Mouse (Mus musculus) layer of hippocampus, adult 9-11 months (tissue): ENCODE measurements around the gene Pole4.

Source experiments
- DNase-seq: peaks from one replicate; pipeline ENCODE4 v3.0.0; 2022

The Pole4 gene

DNA sequence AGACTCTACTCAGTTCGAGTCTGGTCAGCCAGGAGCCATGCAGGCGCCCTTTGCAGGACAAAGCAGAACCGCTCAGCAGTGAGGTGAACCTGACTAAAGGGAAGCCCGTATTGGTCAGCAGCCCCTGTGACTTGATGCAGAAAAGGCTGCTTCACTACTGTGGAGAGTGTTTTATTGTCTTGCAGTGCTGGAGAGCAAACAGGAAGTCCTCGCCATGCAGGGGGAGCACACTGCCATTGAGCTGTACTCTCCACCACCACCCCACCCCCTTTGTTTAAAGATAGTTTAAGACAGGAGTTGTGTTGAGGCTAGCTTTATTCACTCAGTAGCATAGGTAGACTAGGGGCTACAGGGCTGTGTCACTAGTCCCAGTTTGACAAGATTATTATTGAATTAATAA is at the start of gene Pole4:
Gene Pole4 (minus strand): TSS at position 145 of the 400 bp plus-strand sequence.
- no peak for DNase-seq

DNA sequence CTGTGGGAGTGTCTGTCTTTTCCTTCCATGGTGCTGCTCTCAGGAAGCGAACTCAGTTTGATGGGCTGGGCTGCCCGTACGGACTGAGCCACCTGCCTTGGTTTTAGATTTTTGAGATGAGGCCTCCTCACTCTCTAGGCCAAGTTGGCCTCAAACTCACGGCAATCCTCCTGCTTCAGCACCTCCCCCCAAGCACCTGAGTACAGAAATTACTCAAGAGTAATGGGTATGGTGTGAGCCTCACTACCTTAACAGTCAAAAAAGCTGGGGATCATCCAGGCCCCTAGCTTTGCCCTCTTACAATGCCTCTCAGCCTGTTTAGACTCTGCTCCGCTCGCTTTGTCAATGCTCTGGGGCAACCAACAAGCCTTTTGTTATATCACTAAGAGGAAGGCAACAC is 49.6 kb upstream of the Pole4 start:
- no peak for DNase-seq

DNA sequence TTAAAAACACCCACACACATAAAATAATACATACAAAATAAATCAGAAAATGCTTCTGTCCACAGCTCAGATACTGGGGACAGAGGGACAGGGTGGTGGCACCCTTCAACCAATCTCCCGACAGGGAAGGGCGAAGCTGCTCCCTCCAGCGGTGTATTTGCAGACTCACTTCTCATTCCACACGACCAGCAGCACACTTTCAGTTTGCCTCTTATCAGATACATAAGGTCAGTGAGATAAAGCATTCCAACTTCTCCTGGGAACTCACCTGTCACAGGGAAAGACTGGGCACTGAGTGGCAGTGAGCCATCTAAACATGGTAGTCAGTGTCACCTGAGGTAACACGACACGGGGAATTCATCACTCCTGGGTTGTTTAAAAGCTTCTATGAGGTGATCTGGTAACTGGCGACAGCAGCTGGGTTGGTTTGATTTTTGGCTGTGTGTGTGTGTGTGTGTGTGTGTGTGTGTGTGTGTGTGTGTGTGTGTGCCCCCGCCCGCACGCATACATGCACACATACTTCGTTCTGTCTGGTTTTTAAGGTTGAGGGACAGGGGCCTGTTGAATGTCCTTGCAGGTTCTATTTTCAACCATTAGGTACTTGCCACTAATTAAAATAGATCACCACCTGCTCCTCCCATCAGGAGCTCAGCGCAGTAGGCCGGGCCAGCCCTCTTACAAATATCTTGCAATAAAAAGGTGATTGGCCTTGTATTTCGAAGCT is 48.6 kb upstream of the Pole4 start:
- DNase-seq: no peak

DNA sequence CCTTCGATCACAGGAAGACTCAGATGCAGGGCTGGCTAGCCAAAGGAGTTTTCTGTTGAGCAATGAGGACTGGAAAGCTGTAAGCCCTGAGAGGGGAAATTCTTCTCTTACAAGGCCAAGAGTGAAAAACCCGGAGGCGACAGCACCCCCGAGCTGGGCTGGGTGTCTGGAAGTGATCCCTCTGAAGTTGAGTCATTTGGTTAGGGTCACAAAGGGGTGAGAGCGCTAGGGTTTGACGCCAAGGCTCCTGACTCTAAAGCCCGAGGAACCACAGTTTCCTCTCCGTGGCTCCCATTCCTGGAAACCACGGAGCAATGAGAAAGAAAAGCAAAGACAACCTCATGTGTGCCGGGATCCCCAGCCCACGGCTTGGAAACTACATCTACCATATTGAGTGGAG is 47.9 kb upstream of the Pole4 start:
- no peak for DNase-seq

DNA sequence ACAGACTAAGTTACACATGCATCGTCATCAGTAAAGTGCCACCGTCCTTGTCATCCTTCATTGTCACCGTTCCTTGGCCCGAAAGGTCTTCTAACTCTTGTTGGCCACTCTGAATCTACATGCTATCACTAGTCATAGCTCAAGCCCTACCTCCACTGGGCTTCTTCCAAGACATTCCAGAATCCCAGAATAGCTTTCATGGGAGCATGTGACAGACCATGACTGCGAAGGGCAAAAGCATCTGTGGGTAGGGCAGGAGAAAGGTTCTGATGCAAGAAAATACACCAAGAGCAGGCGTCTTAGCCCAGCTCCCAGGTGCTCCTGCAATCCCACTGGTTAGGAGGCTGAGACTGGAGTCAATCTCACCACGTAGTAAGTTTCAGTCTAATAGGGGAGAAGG is 46.6 kb upstream of the Pole4 start:
- DNase-seq: no peak

DNA sequence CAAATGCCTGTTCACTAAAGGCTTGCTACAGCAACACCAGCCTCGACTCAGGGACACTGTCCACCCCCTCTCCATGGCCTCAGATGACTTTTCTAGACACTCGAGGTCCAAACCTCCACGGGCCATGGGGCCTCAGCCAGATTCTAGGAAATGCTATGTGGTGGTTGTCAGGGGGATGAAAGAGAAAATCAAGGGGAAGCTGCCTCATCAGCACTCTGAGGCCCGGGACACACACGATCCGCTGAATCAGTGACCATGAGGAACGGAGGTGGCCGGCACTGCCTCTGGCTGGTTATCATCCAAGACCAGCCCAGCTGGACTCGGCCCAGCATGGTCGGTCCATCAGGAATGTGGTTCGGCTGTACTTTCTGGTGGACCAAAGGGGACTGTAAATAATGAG is 45.9 kb upstream of the Pole4 start:
- no peak for DNase-seq

DNA sequence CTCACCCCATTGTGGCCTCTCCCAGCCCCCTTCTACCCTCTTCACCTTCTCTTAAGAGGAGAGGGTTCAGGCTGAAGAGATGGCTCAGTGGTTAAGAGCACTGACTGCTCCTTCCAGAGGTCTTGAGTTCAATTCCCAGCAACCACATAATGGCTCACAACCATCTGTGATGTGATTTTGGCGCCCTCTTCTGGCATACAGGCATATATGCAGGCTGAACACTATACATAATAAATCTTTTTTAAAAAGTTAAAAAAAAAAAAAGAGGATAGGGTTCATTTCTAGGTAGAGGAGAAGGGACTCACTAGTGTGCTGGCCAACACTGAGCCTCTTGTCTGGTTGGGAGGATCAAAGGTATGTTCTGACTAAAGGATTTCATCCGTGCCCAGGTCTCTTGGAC is 44.9 kb upstream of the Pole4 start:
- DNase-seq: no peak

DNA sequence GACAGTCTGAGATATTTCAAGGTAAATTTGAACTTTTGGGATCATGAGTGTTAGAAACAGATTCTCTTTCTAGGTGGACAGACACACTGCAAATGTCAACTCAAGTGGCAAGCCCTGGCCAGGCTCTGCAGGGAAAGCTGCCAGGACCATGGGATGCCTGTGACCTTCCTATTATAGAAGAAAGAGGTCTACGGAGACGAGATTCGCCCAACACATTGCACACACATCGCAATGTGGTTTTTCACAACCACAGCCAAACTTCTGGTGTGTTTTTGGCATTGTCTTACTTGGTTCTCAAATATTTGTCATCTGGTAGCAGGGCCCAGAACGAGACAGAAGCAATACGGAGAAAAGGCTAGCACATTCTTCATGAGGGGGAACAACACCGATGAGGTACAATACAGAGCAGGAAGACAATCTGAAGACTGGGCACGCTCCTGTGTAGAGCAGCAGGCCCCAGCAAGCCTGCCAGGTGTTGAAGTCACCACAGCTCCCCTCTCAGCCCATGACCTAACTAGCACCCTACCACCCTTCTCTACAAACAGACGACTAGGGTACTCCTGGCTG is 43.0 kb upstream of the Pole4 start:
- DNase-seq: no peak

DNA sequence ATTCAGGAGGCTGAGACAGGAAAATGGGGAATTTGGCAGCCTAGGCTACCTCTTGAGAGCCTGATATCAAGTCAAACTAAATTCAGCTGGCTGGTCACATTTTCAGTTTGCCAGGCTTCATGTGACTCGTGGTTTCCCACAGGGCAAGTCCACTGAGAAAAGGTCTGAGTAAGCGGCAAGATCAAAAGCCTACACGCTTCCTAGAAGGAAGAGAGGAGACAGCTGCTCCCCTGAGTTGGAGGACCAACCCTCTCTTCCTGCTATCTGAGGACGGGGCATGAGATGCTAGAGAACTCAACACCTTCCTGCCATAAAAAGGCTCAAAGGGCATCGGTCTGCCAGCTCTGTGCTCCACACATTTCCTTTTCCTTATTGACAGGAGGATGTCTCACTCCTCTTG is 41.9 kb upstream of the Pole4 start:
- no peak for DNase-seq

DNA sequence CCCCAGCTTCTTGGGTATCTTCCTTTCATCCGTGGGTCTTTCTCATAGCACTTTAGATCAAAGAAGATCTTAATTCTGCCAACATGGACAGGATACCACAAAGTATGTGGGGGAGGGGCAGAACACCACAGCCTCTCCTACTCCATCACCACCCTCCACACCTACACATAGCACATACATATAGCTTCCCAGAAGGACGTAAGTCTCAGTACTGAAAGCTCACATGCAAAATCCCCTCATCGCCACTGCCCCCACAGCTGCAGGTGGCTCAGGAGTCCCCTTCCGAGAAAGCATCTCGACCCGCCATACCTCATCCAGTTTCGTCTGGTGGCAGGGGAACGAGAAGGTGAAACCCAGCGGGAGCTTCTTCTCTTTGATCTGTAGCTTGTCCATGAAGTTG is 39.4 kb upstream of the Pole4 start:
- no peak for DNase-seq

DNA sequence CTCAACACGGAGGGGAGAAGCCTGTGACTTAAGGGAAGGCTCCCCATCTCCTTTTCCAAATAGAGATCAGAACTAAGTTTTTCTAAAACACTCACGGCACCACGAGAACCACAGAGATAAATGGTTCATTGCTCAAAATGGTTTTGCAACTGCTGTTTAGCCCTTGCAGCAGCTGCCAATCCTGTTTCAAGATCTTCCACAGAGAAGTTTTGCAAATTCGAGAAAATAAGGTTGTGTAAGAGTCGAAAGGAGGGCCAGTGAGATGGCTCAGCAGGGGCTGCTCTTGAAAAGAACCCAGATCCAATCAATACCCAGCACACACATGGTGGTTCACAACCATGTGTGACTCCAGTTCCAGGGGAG is 36.3 kb upstream of the Pole4 start:
- no peak for DNase-seq

DNA sequence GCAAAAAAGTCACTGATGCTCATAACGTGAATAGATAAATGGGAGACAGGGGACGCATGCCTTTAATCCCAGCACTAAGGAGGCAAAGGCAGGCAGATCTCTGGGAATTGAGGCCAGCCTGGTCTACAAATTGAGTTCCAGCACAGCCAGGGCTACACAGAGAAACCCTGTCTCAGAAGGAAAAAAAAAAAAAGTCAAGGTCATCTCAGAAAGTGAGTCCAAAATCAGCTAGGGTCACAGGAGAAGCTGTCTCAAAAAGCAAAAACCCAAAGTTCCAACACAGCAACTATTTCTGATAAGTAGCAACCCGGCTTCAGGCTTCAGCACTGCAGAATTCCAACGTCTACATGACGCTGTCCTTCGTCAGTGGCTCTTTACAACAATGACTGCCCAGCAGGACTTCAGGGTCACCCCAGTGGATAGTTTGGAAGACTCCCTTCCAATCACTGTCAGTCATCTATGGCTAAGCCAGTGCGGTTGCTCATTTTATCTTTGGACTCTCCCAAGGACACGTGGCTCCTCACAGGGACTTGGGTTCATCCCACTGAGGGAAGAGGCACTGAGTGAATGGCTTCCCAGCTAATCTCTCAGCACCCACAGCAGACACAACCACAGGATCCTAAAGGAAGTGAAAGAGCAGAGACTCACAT is 35.8 kb upstream of the Pole4 start:
- no peak for DNase-seq

DNA sequence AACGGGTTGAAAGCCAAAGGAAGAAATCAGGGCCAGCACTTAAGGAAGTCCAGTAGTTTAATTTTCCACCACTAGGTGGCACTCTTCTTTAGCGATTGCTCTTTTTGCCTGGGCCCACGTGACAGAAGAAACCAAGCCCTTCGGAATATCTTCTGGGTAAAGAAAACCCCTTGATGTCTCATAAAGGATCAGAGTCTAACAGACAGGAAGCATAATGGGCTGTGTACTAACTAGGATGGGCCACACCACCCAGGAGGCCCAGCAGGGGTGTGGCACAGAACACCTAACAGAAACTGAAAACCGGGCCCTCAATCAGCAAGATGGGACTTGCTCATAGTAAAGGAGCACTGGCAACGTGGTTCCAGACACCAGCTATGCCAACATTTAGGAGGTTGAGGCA is 35.1 kb upstream of the Pole4 start:
- peak; percentile 55 for DNase-seq

DNA sequence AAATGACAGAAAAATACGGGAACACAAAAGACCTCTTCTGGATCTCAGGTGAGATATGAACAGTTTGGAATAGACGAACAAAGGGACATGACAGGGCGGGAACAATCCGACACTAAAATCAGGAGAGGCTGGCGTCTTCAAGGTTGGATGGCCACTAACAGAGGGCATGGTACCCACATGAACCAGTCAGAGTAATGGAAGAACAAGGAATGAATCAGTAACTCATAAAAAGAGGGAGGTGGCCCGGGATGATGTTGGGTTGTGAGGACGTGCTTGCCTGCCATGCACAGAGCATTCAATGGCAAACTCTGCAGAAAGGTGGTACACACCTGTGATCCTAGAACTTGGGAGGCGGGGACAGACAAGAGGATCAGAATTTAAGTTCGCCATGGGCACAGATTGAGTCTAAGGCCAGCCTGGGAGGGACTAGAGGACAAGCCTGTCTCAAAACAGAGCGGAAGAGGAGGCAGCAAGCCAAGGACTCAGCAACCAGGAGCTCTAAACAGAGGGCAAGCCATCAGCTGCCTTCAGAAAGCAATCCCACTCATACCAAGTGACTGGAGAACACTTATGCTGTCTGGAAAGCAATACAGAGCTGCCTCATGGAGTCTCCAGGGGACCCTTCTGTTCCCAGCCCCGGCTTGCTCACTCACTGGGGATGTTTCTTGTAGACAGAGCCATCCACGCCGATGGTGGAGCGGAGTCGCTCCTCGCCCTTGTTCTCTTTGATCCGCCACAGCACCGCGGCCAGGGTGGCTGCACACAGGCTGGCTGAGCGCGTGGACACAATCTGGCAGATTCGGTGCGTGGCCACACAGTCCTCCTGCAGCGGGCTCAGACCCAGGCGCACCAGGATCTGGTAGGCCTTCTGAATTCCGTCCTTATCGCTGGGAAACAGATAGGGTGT is 32.7 kb upstream of the Pole4 start:
- peak; percentile 44 for DNase-seq

DNA sequence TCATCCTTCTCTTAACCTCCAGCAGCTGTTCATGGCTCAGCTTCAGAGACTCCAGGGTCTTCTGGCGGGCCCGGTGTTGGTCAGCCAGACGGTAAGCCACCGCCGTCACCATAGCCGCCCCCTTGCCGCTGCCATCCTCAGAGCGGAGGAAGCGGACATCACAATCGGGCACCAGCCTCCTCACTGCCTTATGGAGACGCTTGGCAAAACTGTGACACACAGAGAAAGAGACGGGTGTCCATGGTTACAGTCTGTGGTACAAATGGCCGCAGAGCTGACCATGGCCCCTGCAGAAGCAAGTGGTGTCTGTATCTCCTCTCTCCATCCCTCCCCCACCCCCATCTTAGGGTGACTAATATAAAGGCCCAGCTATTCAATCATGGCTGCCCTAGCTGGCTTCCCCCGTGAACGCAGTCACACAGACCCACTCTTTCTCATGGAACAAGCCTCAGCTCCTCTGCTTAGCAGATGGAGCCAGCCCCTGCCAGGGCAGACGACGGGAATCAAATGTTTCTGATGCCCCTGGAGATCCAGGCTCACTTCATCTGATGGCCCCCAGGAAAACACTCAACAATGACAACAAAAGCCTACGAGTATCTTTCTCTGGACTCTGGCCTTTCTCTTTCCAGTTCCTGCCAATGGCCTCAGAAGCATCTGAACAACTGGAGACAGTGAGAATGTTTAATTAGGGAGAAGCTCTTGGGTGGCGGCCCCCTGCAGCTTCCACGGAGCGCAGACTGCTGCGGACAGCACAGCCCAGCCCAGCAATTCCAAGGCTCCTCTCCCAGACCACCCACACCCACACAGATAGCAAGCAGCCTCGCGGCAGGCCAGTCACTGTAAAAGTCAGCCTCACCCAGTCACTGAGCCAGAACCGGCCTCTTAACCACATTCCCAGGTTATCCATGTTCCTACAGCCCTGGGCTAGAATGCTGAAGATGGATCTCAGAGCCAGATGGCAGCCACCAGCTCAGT is 31.7 kb upstream of the Pole4 start:
- no peak for DNase-seq

DNA sequence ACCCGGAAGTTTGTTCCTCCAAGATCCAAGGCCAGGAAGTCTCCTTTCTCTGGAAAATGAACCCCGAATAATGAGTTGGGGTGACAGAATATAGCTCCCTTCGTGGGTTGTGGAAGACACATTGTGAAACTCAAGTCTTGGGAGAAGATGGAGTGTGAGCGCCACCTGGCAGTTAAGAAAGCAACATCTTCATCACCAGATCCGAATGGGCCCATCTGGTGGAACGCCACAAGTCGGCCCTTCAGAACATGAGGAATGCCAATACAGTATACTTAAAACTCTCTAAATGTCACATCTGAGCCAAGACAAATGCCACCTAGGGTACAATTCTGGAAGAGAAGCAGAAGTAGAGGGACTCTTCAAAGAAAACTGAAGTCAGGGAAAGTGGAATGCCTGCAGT is 30.2 kb upstream of the Pole4 start:
- peak; percentile 37 for DNase-seq

DNA sequence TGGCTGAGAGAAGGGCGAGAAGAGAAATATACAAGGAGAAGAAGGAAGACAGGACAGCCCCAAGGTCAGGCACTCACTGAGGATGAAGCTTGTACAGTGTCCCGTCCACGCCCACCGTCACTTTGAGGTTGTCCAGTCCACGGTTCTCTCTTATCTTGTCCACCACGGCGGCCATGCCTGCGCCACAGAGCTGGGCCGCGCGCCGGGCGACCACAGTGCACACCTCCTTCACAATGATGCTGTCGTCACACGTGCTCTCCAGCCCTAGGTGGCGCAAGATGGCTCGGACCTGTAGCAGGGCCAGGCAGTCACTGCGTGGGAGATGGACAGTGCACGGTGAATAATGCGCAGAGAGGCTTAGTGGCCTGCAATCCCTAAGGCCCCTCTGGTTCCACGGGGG is 23.5 kb upstream of the Pole4 start:
- DNase-seq: no peak

DNA sequence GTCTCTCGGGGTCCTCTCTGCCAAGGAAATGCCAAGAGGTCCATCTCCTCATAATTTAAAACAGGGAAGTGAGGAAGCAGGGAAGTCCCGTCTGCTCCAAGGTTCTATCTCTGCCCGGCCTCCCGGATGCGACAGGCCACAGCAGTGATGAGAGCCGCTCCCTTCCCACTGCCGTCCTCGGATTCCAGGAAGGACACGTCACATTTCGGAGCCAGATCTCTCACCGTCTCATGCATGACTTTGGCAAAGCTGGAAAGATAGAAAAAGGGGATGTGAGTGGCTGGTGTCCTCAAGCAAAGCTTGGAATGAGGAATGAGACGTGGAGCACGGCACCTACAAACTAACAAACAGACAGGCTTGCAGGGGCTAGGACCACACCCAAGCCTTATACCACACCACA is 22.0 kb upstream of the Pole4 start:
- DNase-seq: no peak

DNA sequence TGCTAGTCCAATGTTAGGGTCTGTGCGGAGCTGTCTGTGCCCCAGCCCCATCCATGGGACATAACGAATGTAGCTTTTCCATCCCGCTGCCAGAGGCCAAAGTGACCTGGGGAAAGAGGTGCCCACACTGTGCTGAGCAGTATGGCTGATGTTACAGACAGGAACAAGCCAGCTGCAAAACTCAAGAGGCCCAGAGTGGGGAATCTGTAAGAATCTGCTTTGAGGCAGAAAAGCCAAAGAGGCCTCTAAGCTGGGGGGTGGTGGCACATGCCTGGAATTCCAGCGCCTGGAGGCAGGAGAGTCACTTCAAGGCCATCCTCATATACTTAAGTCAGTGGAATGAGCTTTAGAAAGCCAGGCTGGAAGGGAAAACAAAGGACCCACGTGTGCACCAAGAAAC is 18.2 kb upstream of the Pole4 start:
- no peak for DNase-seq

DNA sequence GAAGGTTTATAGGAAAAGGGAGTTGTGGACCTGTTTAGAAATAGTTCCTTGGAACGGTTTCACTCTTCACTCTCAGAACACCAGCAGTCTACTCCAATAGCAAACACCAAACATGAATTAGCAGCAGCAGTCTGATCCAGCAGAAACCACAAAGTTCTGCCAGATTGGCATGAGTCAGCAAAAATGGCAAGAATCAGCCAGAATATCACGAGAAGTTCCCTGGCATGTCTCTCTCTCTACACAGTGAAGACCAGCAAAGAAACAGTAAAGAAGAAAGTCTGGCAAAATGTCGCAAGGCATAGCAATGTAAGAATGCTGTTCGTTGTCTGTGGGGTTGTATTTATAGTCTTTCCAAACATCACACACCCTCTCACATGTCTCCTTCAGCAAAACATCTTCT is 11.0 kb upstream of the Pole4 start:
- no peak for DNase-seq

DNA sequence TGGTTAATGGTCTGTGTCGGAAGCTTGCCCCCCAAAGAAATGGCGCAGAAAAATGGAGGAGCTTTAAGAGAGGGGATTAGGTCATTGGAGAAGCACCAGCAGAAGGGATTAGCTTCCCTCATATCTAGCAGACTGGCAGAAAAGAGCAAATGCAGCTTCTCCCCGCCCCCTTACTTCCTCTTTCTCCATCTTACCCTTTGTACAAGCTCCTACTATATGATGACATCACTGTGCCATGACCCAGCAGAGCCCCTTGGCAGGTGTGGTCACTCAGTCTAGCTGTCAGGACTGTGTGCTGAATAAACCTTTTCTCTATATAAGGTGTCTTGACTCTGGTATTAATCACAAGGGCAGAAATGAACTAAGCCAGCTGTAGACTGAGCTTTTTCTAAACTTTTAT is 10.5 kb upstream of the Pole4 start:
- no peak for DNase-seq

DNA sequence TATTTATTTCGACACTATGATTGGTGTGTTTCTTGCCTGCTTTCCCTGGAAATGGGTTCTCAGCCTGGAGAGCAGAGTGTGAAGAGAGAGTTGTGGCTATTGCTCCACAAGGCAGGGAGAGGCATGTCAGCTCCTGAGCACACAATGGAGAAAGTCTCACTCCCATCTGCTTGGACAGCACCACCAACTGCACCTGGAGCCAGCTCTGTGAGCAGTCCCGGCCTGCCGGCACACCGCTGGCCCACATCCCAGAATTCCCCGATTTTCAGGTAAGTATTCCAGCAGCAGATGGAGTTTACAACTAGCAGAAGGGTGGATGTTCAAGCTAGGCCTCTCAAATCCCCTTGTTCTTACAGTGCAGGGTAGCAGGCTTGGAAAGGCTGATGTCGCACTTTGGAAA is 10.1 kb upstream of the Pole4 start:
- peak; percentile 34 for DNase-seq
